Mouse (Mus musculus) cerebellum, adult 2 months (tissue): ENCODE measurements at regions not wholly inside any gene's neighbourhood (a gene's known extent, or its start where the extent isn't known, plus 50 kb on each side); places are given as distances from the start of the nearest gene placed in this dataset.

Experiments used
- CTCF ChIP-seq: fragments of 200-500 bp; IDR thresholded peaks from 2 replicates; pipeline ENCODE4 v1.5.1; 2011; ENCODE audit warnings: low read depth, mild to moderate bottlenecking, control low read depth, low read length, moderate library complexity, borderline replicate concordance; ENCODE audit not compliant: insufficient read depth
- POLR2A ChIP-seq: fragments of 200-500 bp; IDR thresholded peaks from 2 replicates; pipeline ENCODE4 v1.6.1; 2011; ENCODE audit warnings: low read length, control low read depth, borderline replicate concordance; ENCODE audit not compliant: insufficient read depth

- TF ChIP-seq CTCF (no peak), POLR2A (no peak)
Observed at GRCm38 (mm10) chr3:38625575-38626184, 141.0 kb upstream of the Ankrd50 start.
